Mouse (Mus musculus) CH12.LX (cell line): ENCODE results near the gene Itk. TPM values are rescaled to one million over a fixed set of nuclear protein-coding genes. Genes with fewer than 3 reads are reported as not detected.
A peak's percentile ranks its signal among the peaks of the same experiment; 100 is the strongest.

Source experiments
- DNase-seq: peaks from one replicate; pipeline ENCODE4 v3.0.0-alpha.2; 2013; ENCODE audit errors: extremely low read depth
- H3K27ac ChIP-seq: 2 replicates; pipeline ENCODE4 v1.5.1; 2012; ENCODE audit warnings: low read depth, mild to moderate bottlenecking, control low read depth, moderate library complexity; ENCODE audit not compliant: insufficient read depth
- H3K27me3 ChIP-seq: replicated peaks from 2 replicates; pipeline ENCODE3; 2012; ENCODE audit warnings: inconsistent platforms
- H3K36me3 ChIP-seq, 2 experiments: replicated peaks in 1 of 2; 2 replicates each; pipeline versions ENCODE3 to v1.6.1; 2012; ENCODE audit warnings: inconsistent platforms in 1 of 2, low read length in 1 of 2, mild to moderate bottlenecking in 1 of 2, mixed read lengths in 1 of 2, moderate library complexity in 1 of 2; ENCODE audit not compliant: control insufficient read depth in 1 of 2, insufficient read depth in 1 of 2
- H3K4me1 ChIP-seq, 2 experiments: 2 replicates each; pipeline ENCODE4 v1.6.1; 2012; ENCODE audit warnings: inconsistent platforms in 1 of 2, moderate library complexity in 1 of 2; ENCODE audit not compliant: insufficient read depth in 2 of 2, control insufficient read depth in 1 of 2
- H3K4me2 ChIP-seq: 2 replicates; pipeline ENCODE4 v1.6.1; 2012; ENCODE audit warnings: low read depth, mild to moderate bottlenecking, control low read depth; ENCODE audit not compliant: poor library complexity, insufficient read depth, severe bottlenecking
- H3K4me3 ChIP-seq, 3 experiments: fragments of 150-350 bp in 1 of 3; sonication (generic) in 1 of 3; replicated peaks in 1 of 3; 2 replicates each; pipeline versions ENCODE3 to v1.5.1; 2011 to 2012; ENCODE audit warnings: low read depth in 2 of 3, low read length in 2 of 3, mild to moderate bottlenecking in 2 of 3, moderate library complexity in 2 of 3, control low read depth in 1 of 3, improper control_type of control experiment in 1 of 3, inconsistent platforms in 1 of 3, mixed read lengths in 1 of 3; ENCODE audit not compliant: poor library complexity in 1 of 3
- H3K79me2 ChIP-seq: replicated peaks from 2 replicates; pipeline ENCODE4 v1.6.1; 2012; ENCODE audit warnings: mild to moderate bottlenecking, moderate library complexity; ENCODE audit not compliant: control insufficient read depth, poor library complexity, insufficient read depth, severe bottlenecking; ENCODE audit errors: extremely low read depth
- H3K9ac ChIP-seq: 2 replicates; pipeline ENCODE4 v1.6.1; 2012; ENCODE audit warnings: low read depth, mild to moderate bottlenecking, control low read depth, moderate library complexity; ENCODE audit not compliant: insufficient read depth
- H3K9me3 ChIP-seq: replicated peaks from 2 replicates; pipeline ENCODE3; 2012; ENCODE audit warnings: low read length, inconsistent platforms, mixed read lengths
- BHLHE40 ChIP-seq: IDR thresholded peaks from 2 replicates; pipeline ENCODE4 v1.6.1; 2011; ENCODE audit warnings: mild to moderate bottlenecking, low read depth, low read length, improper control_type of control experiment
- CHD1 ChIP-seq: IDR thresholded peaks from 2 replicates; pipeline ENCODE4 v1.6.1; 2012; ENCODE audit warnings: low read depth, low read length, improper control_type of control experiment, inconsistent platforms
- CHD2 ChIP-seq: IDR thresholded peaks from 2 replicates; pipeline ENCODE4 v1.6.1; 2011; ENCODE audit warnings: low read length, improper control_type of control experiment
- CTCF ChIP-seq, 2 experiments: IDR thresholded peaks in 1 of 2; conservative IDR thresholded peaks in 1 of 2; 2 replicates each; pipeline ENCODE4 v1.5.1; 2011 to 2012; ENCODE audit warnings: low read depth in 2 of 2, low read length in 2 of 2, improper control_type of control experiment in 1 of 2, inconsistent platforms in 1 of 2, mild to moderate bottlenecking in 1 of 2, moderate library complexity in 1 of 2
- E2F4 ChIP-seq: IDR thresholded peaks from 2 replicates; pipeline ENCODE4 v1.6.1; 2011; ENCODE audit warnings: low read depth, low read length, improper control_type of control experiment; ENCODE audit not compliant: insufficient replicate concordance
- ELF1 ChIP-seq: IDR thresholded peaks from 2 replicates; pipeline ENCODE4 v1.6.1; 2014; ENCODE audit warnings: low read depth, mild to moderate bottlenecking, inconsistent platforms, low read length, improper control_type of control experiment
- EP300 ChIP-seq: IDR thresholded peaks from 2 replicates; pipeline ENCODE4 v1.6.1; 2011; ENCODE audit warnings: low read length, improper control_type of control experiment
- ETS1 ChIP-seq: conservative IDR thresholded peaks from 2 replicates; pipeline ENCODE4 v1.6.1; 2012; ENCODE audit warnings: low read depth, mild to moderate bottlenecking, inconsistent platforms, low read length, improper control_type of control experiment, moderate library complexity
- GABPA ChIP-seq: IDR thresholded peaks from 2 replicates; pipeline ENCODE4 v1.6.1; 2012; ENCODE audit warnings: low read depth, low read length, improper control_type of control experiment, inconsistent platforms; ENCODE audit not compliant: insufficient replicate concordance
- HCFC1 ChIP-seq: IDR thresholded peaks from 2 replicates; pipeline ENCODE4 v1.6.1; 2012; ENCODE audit warnings: low read depth, mild to moderate bottlenecking, inconsistent platforms, low read length, improper control_type of control experiment
- IRF4 ChIP-seq: IDR thresholded peaks from 2 replicates; pipeline ENCODE4 v1.6.1; 2014; ENCODE audit warnings: low read depth, mild to moderate bottlenecking, inconsistent platforms, low read length, improper control_type of control experiment
- JUN ChIP-seq: IDR thresholded peaks from 2 replicates; pipeline ENCODE4 v1.6.1; 2011; ENCODE audit warnings: low read depth, mild to moderate bottlenecking, low read length, improper control_type of control experiment, moderate library complexity; ENCODE audit not compliant: insufficient read depth
- JUND ChIP-seq: conservative IDR thresholded peaks from 2 replicates; pipeline ENCODE4 v1.6.1; 2011; ENCODE audit warnings: low read depth, low read length, improper control_type of control experiment
- KAT2A ChIP-seq: IDR thresholded peaks from 2 replicates; pipeline ENCODE4 v1.6.1; 2012; ENCODE audit warnings: low read length, improper control_type of control experiment, inconsistent platforms; ENCODE audit not compliant: insufficient replicate concordance
- MAFK ChIP-seq: IDR thresholded peaks from 2 replicates; pipeline ENCODE4 v1.6.1; 2011; ENCODE audit warnings: low read length, improper control_type of control experiment; ENCODE audit not compliant: insufficient replicate concordance
- MAX ChIP-seq: IDR thresholded peaks from 2 replicates; pipeline ENCODE4 v1.6.1; 2011; ENCODE audit warnings: low read length, improper control_type of control experiment
- MAZ ChIP-seq: IDR thresholded peaks from 2 replicates; pipeline ENCODE4 v1.6.1; 2012; ENCODE audit warnings: low read depth, mild to moderate bottlenecking, inconsistent platforms, low read length, improper control_type of control experiment, moderate library complexity
- MEF2A ChIP-seq: IDR thresholded peaks from 2 replicates; pipeline ENCODE4 v1.6.1; 2014; ENCODE audit warnings: low read depth, mild to moderate bottlenecking, inconsistent platforms, low read length, improper control_type of control experiment, borderline replicate concordance
- MXI1 ChIP-seq: IDR thresholded peaks from 2 replicates; pipeline ENCODE4 v1.6.1; 2011; ENCODE audit warnings: mild to moderate bottlenecking, low read depth, low read length, improper control_type of control experiment
- MYC ChIP-seq: IDR thresholded peaks from 2 replicates; pipeline ENCODE4 v1.6.1; 2011; ENCODE audit warnings: low read depth, mild to moderate bottlenecking, improper control_type of control experiment, low read length
- NELFE ChIP-seq: IDR thresholded peaks from 2 replicates; pipeline ENCODE4 v1.6.1; 2011; ENCODE audit warnings: low read depth, low read length, improper control_type of control experiment
- NRF1 ChIP-seq: IDR thresholded peaks from 2 replicates; pipeline ENCODE4 v1.6.1; 2014; ENCODE audit warnings: low read depth, mild to moderate bottlenecking, inconsistent platforms, low read length, improper control_type of control experiment, moderate library complexity
- PAX5 ChIP-seq: IDR thresholded peaks from 2 replicates; pipeline ENCODE4 v1.6.1; 2012; ENCODE audit warnings: low read length, inconsistent platforms, mixed read lengths
- POLR2A ChIP-seq: IDR thresholded peaks from 2 replicates; pipeline ENCODE4 v1.6.1; 2011; ENCODE audit warnings: low read depth, mild to moderate bottlenecking, improper control_type of control experiment, low read length
- POLR2AphosphoS2 ChIP-seq: IDR thresholded peaks from 2 replicates; pipeline ENCODE4 v1.6.1; 2011; ENCODE audit warnings: low read depth, low read length, improper control_type of control experiment
- RAD21 ChIP-seq: IDR thresholded peaks from 2 replicates; pipeline ENCODE4 v1.6.1; 2011; ENCODE audit warnings: low read depth, mild to moderate bottlenecking, low read length, improper control_type of control experiment, moderate library complexity
- RCOR1 ChIP-seq: conservative IDR thresholded peaks from 2 replicates; pipeline ENCODE4 v1.6.1; 2012; ENCODE audit warnings: low read depth, mild to moderate bottlenecking, inconsistent platforms, low read length, improper control_type of control experiment
- SIN3A ChIP-seq: IDR thresholded peaks from 2 replicates; pipeline ENCODE4 v1.6.1; 2012; ENCODE audit warnings: low read length, improper control_type of control experiment, inconsistent platforms
- SMC3 ChIP-seq: IDR thresholded peaks from 2 replicates; pipeline ENCODE4 v1.6.1; 2011; ENCODE audit warnings: low read depth, low read length, improper control_type of control experiment
- TBP ChIP-seq: conservative IDR thresholded peaks from 2 replicates; pipeline ENCODE4 v1.6.1; 2011; ENCODE audit warnings: low read depth, low read length, improper control_type of control experiment
- TCF12 ChIP-seq: IDR thresholded peaks from 2 replicates; pipeline ENCODE4 v1.6.1; 2014; ENCODE audit warnings: low read depth, mild to moderate bottlenecking, inconsistent platforms, low read length, improper control_type of control experiment
- UBTF ChIP-seq: IDR thresholded peaks from 2 replicates; pipeline ENCODE4 v1.6.1; 2012; ENCODE audit warnings: low read depth, mild to moderate bottlenecking, inconsistent platforms, low read length, improper control_type of control experiment, moderate library complexity
- USF1 ChIP-seq: IDR thresholded peaks from 2 replicates; pipeline ENCODE4 v1.6.1; 2014; ENCODE audit warnings: low read depth, mild to moderate bottlenecking, inconsistent platforms, low read length, improper control_type of control experiment
- USF2 ChIP-seq: conservative IDR thresholded peaks from 2 replicates; pipeline ENCODE4 v1.6.1; 2011; ENCODE audit warnings: low read depth, low read length, improper control_type of control experiment
- ZC3H11A ChIP-seq: IDR thresholded peaks from 2 replicates; pipeline ENCODE4 v1.6.1; 2012; ENCODE audit warnings: low read depth, mild to moderate bottlenecking, inconsistent platforms, low read length, improper control_type of control experiment
- ZKSCAN1 ChIP-seq: IDR thresholded peaks from 2 replicates; pipeline ENCODE4 v1.6.1; 2012; ENCODE audit warnings: low read depth, inconsistent platforms, low read length, improper control_type of control experiment, borderline replicate concordance
- ZMIZ1 ChIP-seq: IDR thresholded peaks from 2 replicates; pipeline ENCODE4 v1.6.1; 2012; ENCODE audit warnings: low read depth, mild to moderate bottlenecking, inconsistent platforms, low read length, improper control_type of control experiment
- ZNF384 ChIP-seq: IDR thresholded peaks from 2 replicates; pipeline ENCODE4 v1.6.1; 2012; ENCODE audit warnings: low read depth, low read length, improper control_type of control experiment, inconsistent platforms
- dilution Hi-C: fragments of 300-500 bp; cut with MboI; formaldehyde crosslinking; loops from 2 replicates; pipeline ENCODE4 v1.14.3; 2020; ENCODE audit warnings: low sequenced_read_pairs; ENCODE audit not compliant: extremely low pct_unique_long_range_greater_than_20kb, extremely low pct_ligation_motif_present
- in situ Hi-C: fragments of 300-500 bp; cut with MboI; formaldehyde crosslinking; loops from 3 replicates; pipeline ENCODE4 v1.14.3; 2019; ENCODE audit warnings: low sequenced_read_pairs, low pct_ligation_motif_present, low pct_unique_long_range_greater_than_20kb, mixed read lengths
- polyA plus RNA-seq: library from polyadenylated mRNA; unstranded; fragments of >175 nt; gene quantifications from 2 replicates; pipeline ENCODE4 v1.2.1, GENCODE M21; 2012; ENCODE audit warnings: low read depth; ENCODE audit not compliant: insufficient read length
- total RNA-seq, 2 experiments: library from RNA; depleted of rRNA; stranded (reverse); fragments of 300-350 nt in 1 of 2; fragments of >200 nt in 1 of 2; gene quantifications; 2 replicates each; pipeline ENCODE4 v1.2.3; 2012 to 2014

Itk gene
- total and polyA plus RNA-seq, 3 experiments = 0.11 to 0.64 (median 0.17) TPM

- in situ Hi-C loops = loop anchor here (5.0 kb wide), 1 partner anchor 154 kb away; no protein-coding TSS in a partner anchor
- Histone ChIP-seq H3K4me1 (peaks cover 3 to 32% of the 10 kb centered on the region in 2 experiments; a peak in 3 of 4 replicates), H3K79me2 (no peaks in the 10 kb centered on the region), H3K4me3 (no peak overlapping the region), H3K36me3 (no peaks in the 10 kb centered on the region), H3K27me3 (no peaks in the 10 kb centered on the region), H3K9ac (no peak overlapping the region), H3K4me2 (no peak overlapping the region), H3K9me3 (peaks cover 12% of the 10 kb centered on the region), H3K27ac (no peak overlapping the region)
- dilution Hi-C loops = no loop called here
- TF ChIP-seq ZNF384 (0 out of 2 replicates have a peak, but pooled peaks have one; percentile 41), PAX5 (no peak), RCOR1 (0 out of 2 replicates have a peak, but pooled peaks have one; percentile 25), USF1 (no peak), ZKSCAN1 (no peak), JUN (no peak), BHLHE40 (0 out of 2 replicates have a peak, but pooled peaks have one; percentile 34), CHD1 (no peak), EP300 (no peak; the same call in 1 of the 2 replicates), KAT2A (no peak), NELFE (peak; percentile 29; the same call in 1 of the 2 replicates), MYC (peak; percentile 94), MAX (peak; percentile 73; the same call in 1 of the 2 replicates), UBTF (no peak), POLR2AphosphoS2 (no peak), E2F4 (0 out of 2 replicates have a peak, but pooled peaks have one; percentile 32), CHD2 (no peak), RAD21 (peak; percentile 100), SIN3A (no peak), MEF2A (no peak), SMC3 (peak; percentile 99), POLR2A (no peak), ELF1 (peak; percentile 32; the same call in 1 of the 2 replicates), NRF1 (no peak), MXI1 (no peak), TBP (no peak), GABPA (no peak), ETS1 (peak; percentile 43; the same call in 1 of the 2 replicates), USF2 (no peak), MAFK (no peak), HCFC1 (peak; percentile 21; the same call in 1 of the 2 replicates), IRF4 (peak; percentile 79; the same call in 1 of the 2 replicates), ZC3H11A (peak; percentile 93), TCF12 (peak; percentile 69), JUND (no peak), CTCF (conservative IDR thresholded peaks at IDR 0.05 in 1 of 2, IDR thresholded peaks at IDR 0.05 in 1 of 2; ENCODE audit: low read depth in 2 of 2, low read length in 2 of 2) (peak; percentile 95 to 99), MAZ (0 out of 2 replicates have a peak, but pooled peaks have one; percentile 40), ZMIZ1 (no peak)
- peak; percentile 97 for DNase-seq
These were observed 41.8 kb upstream of the Itk start for GRCm38 (mm10) chr11:46431129-46431528.
